Mouse (Mus musculus) ovary, postnatal 36 days (tissue): ENCODE measurements around the gene Vmn2r17.

Source experiments
- DNase-seq: peaks from one replicate; pipeline ENCODE4 v3.0.0; 2022; ENCODE audit warnings: low spot score, mixed read lengths

Gene Vmn2r17

DNA sequence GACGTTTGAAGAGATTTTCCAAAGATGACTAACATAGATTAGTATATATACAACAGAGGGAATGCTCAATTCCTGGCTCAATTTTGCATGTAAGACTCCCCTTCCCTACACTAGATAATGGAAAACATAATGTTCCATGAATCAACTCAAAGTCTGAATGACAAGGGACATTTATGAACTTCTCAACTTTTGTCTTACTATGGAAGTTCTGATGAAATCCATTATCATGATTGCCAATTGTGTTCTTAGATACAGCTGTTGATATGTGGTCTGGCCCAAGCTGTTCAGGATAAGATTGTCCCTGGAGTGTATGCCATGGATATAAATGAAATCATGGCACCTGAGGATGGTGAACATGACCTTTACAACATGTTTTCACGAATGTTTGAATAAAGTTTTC lies at the start of gene Vmn2r17:
Vmn2r17 (plus strand) TSS at position 301 of the 400 bp plus-strand sequence.
- DNase-seq, result no peak

- DNase-seq, result peak; percentile 26
Measured at GRCm38 (mm10) chr5:109466576-109467506, 47.4 kb downstream of the Vmn2r17 start.

GRCm38 (mm10) chr5:109506729-109507128 lies 87.2 kb downstream of the Vmn2r17 start:
- no peak for DNase-seq
